Mouse (Mus musculus): ENCODE measurements around the gene Slc13a2. TPM values are rescaled to one million over a fixed set of nuclear protein-coding genes. Genes with fewer than 3 reads are reported as not detected.
A peak's percentile ranks its signal among the peaks of the same experiment; 100 is the strongest.

The Slc13a2 gene
- polyA plus RNA-seq, 1 experiment from 2014 or later: not detected

- no peaks in the 10 kb centered on the region for H3K36me3 ChIP-seq
- 78% methylated on average over 17 of the region's 17 CpGs for WGBS
- peaks cover 5% of the 10 kb centered on the region; the same call in 1 of the 2 replicates for H3K9me3 ChIP-seq
- no peak overlapping the region for H3K4me3 ChIP-seq
- H3K27me3 ChIP-seq (replicated peaks): peaks cover 9% of the 10 kb centered on the region; the same call in 1 of the 2 replicates
- H3K27ac ChIP-seq (replicated peaks): no peak overlapping the region
- no peak for ATAC-seq (ENCODE audit: extremely low read depth, insufficient number of reproducible peaks, low FRiP score, low TSS enrichment)
- H3K4me2 ChIP-seq: no peak overlapping the region
- no peak overlapping the region for H3K9ac ChIP-seq
- peaks cover 12% of the 10 kb centered on the region for H3K4me1 ChIP-seq
Observed at GRCm38 (mm10) chr11:78458740-78459139, 36.7 kb upstream of the Slc13a2 start.

GRCm38 (mm10) chr11:78455308-78455707 is 33.3 kb upstream of the Slc13a2 start:
- Histone ChIP-seq H3K4me2 (no peak overlapping the region), H3K27ac (replicated peaks) (no peak overlapping the region), H3K9me3 (no peaks in the 10 kb centered on the region), H3K4me1 (0 out of 2 replicates have a peak, but pooled peaks cover 4% of the 10 kb centered on the region), H3K36me3 (no peaks in the 10 kb centered on the region), H3K4me3 (no peak overlapping the region), H3K27me3 (replicated peaks) (peaks cover 9% of the 10 kb centered on the region; the same call in 1 of the 2 replicates), H3K9ac (no peak overlapping the region)
- 34% methylated on average over 5 of the region's 5 CpGs for WGBS
- no peak for ATAC-seq (ENCODE audit: extremely low read depth, insufficient number of reproducible peaks, low FRiP score, low TSS enrichment)

- H3K27me3 ChIP-seq (replicated peaks): peaks cover 12% of the 10 kb centered on the region; the same call in 1 of the 2 replicates
- no peak for ATAC-seq (ENCODE audit: extremely low read depth, insufficient number of reproducible peaks, low FRiP score, low TSS enrichment)
- no peaks in the 10 kb centered on the region for H3K36me3 ChIP-seq
- 0 out of 2 replicates have a peak, but pooled peaks cover 4% of the 10 kb centered on the region for H3K4me1 ChIP-seq
- H3K9ac ChIP-seq: no peak overlapping the region
- H3K27ac ChIP-seq (replicated peaks): no peak overlapping the region
- H3K4me2 ChIP-seq: no peak overlapping the region
- WGBS: 61% methylated on average over 7 of the region's 7 CpGs
- no peak overlapping the region for H3K4me3 ChIP-seq
- no peaks in the 10 kb centered on the region for H3K9me3 ChIP-seq
Observed at GRCm38 (mm10) chr11:78454276-78454675, 32.3 kb upstream of the Slc13a2 start.

GRCm38 (mm10) chr11:78453675-78454074 is 31.7 kb upstream of the Slc13a2 start:
- Histone ChIP-seq H3K27me3 (replicated peaks) (peaks cover 13% of the 10 kb centered on the region; the same call in 1 of the 2 replicates), H3K9me3 (no peaks in the 10 kb centered on the region), H3K4me3 (no peak overlapping the region), H3K4me1 (0 out of 2 replicates have a peak, but pooled peaks cover 4% of the 10 kb centered on the region), H3K36me3 (no peaks in the 10 kb centered on the region), H3K4me2 (no peak overlapping the region), H3K27ac (replicated peaks) (no peak overlapping the region), H3K9ac (no peak overlapping the region)
- no peak for ATAC-seq (ENCODE audit: extremely low read depth, insufficient number of reproducible peaks, low FRiP score, low TSS enrichment)
- 13% methylated on average over 4 of the region's 4 CpGs for WGBS

- H3K27ac ChIP-seq (replicated peaks): no peak overlapping the region
- WGBS: 36% methylated on average over 2 of the region's 2 CpGs
- no peaks in the 10 kb centered on the region for H3K9me3 ChIP-seq
- H3K9ac ChIP-seq: no peak overlapping the region
- H3K4me2 ChIP-seq: no peak overlapping the region
- no peak for ATAC-seq (ENCODE audit: extremely low read depth, insufficient number of reproducible peaks, low FRiP score, low TSS enrichment)
- H3K4me3 ChIP-seq: no peak overlapping the region
- H3K4me1 ChIP-seq: no peaks in the 10 kb centered on the region
- H3K27me3 ChIP-seq (replicated peaks): 0 out of 2 replicates have a peak, but pooled peaks cover 4% of the 10 kb centered on the region
- no peaks in the 10 kb centered on the region for H3K36me3 ChIP-seq
Observed at GRCm38 (mm10) chr11:78450337-78450736, 28.3 kb upstream of the Slc13a2 start.

GRCm38 (mm10) chr11:78448242-78448641 is 26.2 kb upstream of the Slc13a2 start:
- Histone ChIP-seq H3K27me3 (replicated peaks) (0 out of 2 replicates have a peak, but pooled peaks cover 4% of the 10 kb centered on the region), H3K9ac (no peak overlapping the region), H3K4me1 (no peaks in the 10 kb centered on the region), H3K27ac (replicated peaks) (no peak overlapping the region), H3K4me3 (no peak overlapping the region), H3K36me3 (no peaks in the 10 kb centered on the region), H3K9me3 (no peaks in the 10 kb centered on the region), H3K4me2 (no peak overlapping the region)
- 69% methylated on average over 1 of the region's 1 CpGs for WGBS
- no peak for ATAC-seq (ENCODE audit: extremely low read depth, insufficient number of reproducible peaks, low FRiP score, low TSS enrichment)

- Histone ChIP-seq H3K36me3 (no peaks in the 10 kb centered on the region), H3K4me1 (no peaks in the 10 kb centered on the region), H3K4me3 (no peak overlapping the region), H3K9ac (no peak overlapping the region), H3K27ac (replicated peaks) (no peak overlapping the region), H3K27me3 (replicated peaks) (0 out of 2 replicates have a peak, but pooled peaks cover 4% of the 10 kb centered on the region), H3K9me3 (no peaks in the 10 kb centered on the region), H3K4me2 (no peak overlapping the region)
- WGBS: 59% methylated on average over 3 of the region's 3 CpGs
- ATAC-seq (ENCODE audit: extremely low read depth, insufficient number of reproducible peaks, low FRiP score, low TSS enrichment): no peak
Observed at GRCm38 (mm10) chr11:78447168-78447567, 25.2 kb upstream of the Slc13a2 start.

GRCm38 (mm10) chr11:78443115-78443514 is 21.1 kb upstream of the Slc13a2 start:
- Histone ChIP-seq H3K27ac (replicated peaks) (no peak overlapping the region), H3K9ac (no peak overlapping the region), H3K27me3 (replicated peaks) (no peaks in the 10 kb centered on the region), H3K4me1 (no peaks in the 10 kb centered on the region), H3K4me2 (no peak overlapping the region), H3K4me3 (no peak overlapping the region), H3K36me3 (no peaks in the 10 kb centered on the region), H3K9me3 (no peaks in the 10 kb centered on the region)
- WGBS: 72% methylated on average over 5 of the region's 5 CpGs
- no peak for ATAC-seq (ENCODE audit: extremely low read depth, insufficient number of reproducible peaks, low FRiP score, low TSS enrichment)

GRCm38 (mm10) chr11:78438399-78438930 is 16.4 kb upstream of the Slc13a2 start:
- Histone ChIP-seq H3K27me3 (replicated peaks) (0 out of 2 replicates have a peak, but pooled peaks cover 9% of the 10 kb centered on the region), H3K9me3 (no peaks in the 10 kb centered on the region), H3K36me3 (no peaks in the 10 kb centered on the region), H3K27ac (replicated peaks) (no peak overlapping the region), H3K9ac (no peak overlapping the region), H3K4me2 (no peak overlapping the region), H3K4me1 (peaks cover 8% of the 10 kb centered on the region), H3K4me3 (no peak overlapping the region)
- no peak for ATAC-seq (ENCODE audit: extremely low read depth, insufficient number of reproducible peaks, low FRiP score, low TSS enrichment)
- WGBS: 35% methylated on average over 3 of the region's 3 CpGs

- Histone ChIP-seq H3K27ac (replicated peaks) (no peak overlapping the region), H3K27me3 (replicated peaks) (peaks cover 14% of the 10 kb centered on the region; the same call in 1 of the 2 replicates), H3K36me3 (no peaks in the 10 kb centered on the region), H3K4me3 (no peak overlapping the region), H3K9ac (no peak overlapping the region), H3K9me3 (no peaks in the 10 kb centered on the region), H3K4me2 (no peak overlapping the region), H3K4me1 (peaks cover 8% of the 10 kb centered on the region)
- ATAC-seq (ENCODE audit: extremely low read depth, insufficient number of reproducible peaks, low FRiP score, low TSS enrichment): no peak
- 79% methylated on average over 7 of the region's 7 CpGs for WGBS
Observed at GRCm38 (mm10) chr11:78437182-78437581, 15.2 kb upstream of the Slc13a2 start.

- H3K4me3 ChIP-seq: no peak overlapping the region
- no peak overlapping the region; the same call in 1 of the 2 replicates for H3K27ac ChIP-seq (replicated peaks)
- WGBS: 7% methylated on average over 19 of the region's 19 CpGs
- H3K4me2 ChIP-seq: peak overlapping the region; percentile 45
- H3K4me1 ChIP-seq: peaks cover 8% of the 10 kb centered on the region
- no peaks in the 10 kb centered on the region for H3K9me3 ChIP-seq
- ATAC-seq (ENCODE audit: extremely low read depth, insufficient number of reproducible peaks, low FRiP score, low TSS enrichment): no peak
- H3K36me3 ChIP-seq: no peaks in the 10 kb centered on the region
- no peak overlapping the region for H3K9ac ChIP-seq
- H3K27me3 ChIP-seq (replicated peaks): peaks cover 14% of the 10 kb centered on the region; the same call in 1 of the 2 replicates
Observed at GRCm38 (mm10) chr11:78435776-78436349, 13.8 kb upstream of the Slc13a2 start.

GRCm38 (mm10) chr11:78434052-78434451 is 12.0 kb upstream of the Slc13a2 start:
- ATAC-seq (ENCODE audit: extremely low read depth, insufficient number of reproducible peaks, low FRiP score, low TSS enrichment): no peak
- 18% methylated on average over 4 of the region's 4 CpGs for WGBS

More at GRCm38 (mm10) chr11:78434052-78434451, 12.0 kb upstream of the Slc13a2 start:
- Histone ChIP-seq H3K4me1 (peaks cover 8% of the 10 kb centered on the region), H3K27me3 (replicated peaks) (peaks cover 14% of the 10 kb centered on the region; the same call in 1 of the 2 replicates), H3K36me3 (no peaks in the 10 kb centered on the region), H3K9me3 (no peaks in the 10 kb centered on the region), H3K27ac (replicated peaks) (no peak overlapping the region), H3K9ac (no peak overlapping the region), H3K4me3 (no peak overlapping the region), H3K4me2 (no peak overlapping the region)

Data from heart, embryonic 13.5 days (tissue).